ENCODE assay signal across 10 mouse cellular contexts in genomic region chr5:135710599-135711214, GRCm38 (mm10). TPM values are rescaled to one million over a fixed set of nuclear protein-coding genes. Genes with fewer than 3 reads are reported as not detected.
A peak's percentile ranks its signal among the peaks of the same experiment; 100 is the strongest.
DNase-seq lines count a peak whose midpoint lies in the region; ATAC-seq lines count a peak whose summit lies in the region.
"Had no signal": no experiment of that assay in that cellular context is flagged by ENCODE, and none has a peak within 500 bp of the region (broad histone marks: within the 10 kb centered on the region; RNA-seq: fewer than 3 reads in every experiment).

No protein-coding gene starts in this region.

- H3K36me3 ChIP-seq in heart, embryonic 10.5 days: peaks cover 34% of the 10 kb centered on the region
- H3K36me3 ChIP-seq in hindbrain, embryonic 14.5 days (replicated peaks; ENCODE audit: control insufficient read depth, insufficient read depth): peaks cover 18% of the 10 kb centered on the region

- no peaks in the 10 kb centered on the region for H3K27me3 ChIP-seq in heart, embryonic 10.5 days (ENCODE audit: insufficient read depth, poor library complexity, severe bottlenecking)
- no peaks in the 10 kb centered on the region for H3K27me3 ChIP-seq in hindbrain, embryonic 14.5 days (ENCODE audit: control insufficient read depth, insufficient read depth, low read length)
- H3K27me3 ChIP-seq: midbrain, embryonic 13.5 days had no signal

- no peak for ATAC-seq in hindbrain, embryonic 14.5 days (ENCODE audit: low FRiP score)
- ATAC-seq: midbrain, embryonic 13.5 days had no signal

- peaks cover 44% of the 10 kb centered on the region for H3K4me1 ChIP-seq in heart, embryonic 10.5 days
- H3K4me1 ChIP-seq in hindbrain, embryonic 14.5 days (replicated peaks; ENCODE audit: control insufficient read depth, insufficient read depth, low read length): peaks cover 12% of the 10 kb centered on the region; the same call in 1 of the 2 replicates

- no peaks in the 10 kb centered on the region for H3K9me3 ChIP-seq in heart, embryonic 10.5 days
- H3K9me3 ChIP-seq in hindbrain, embryonic 14.5 days (ENCODE audit: control insufficient read depth, low read length): no peaks in the 10 kb centered on the region
- H3K9me3 ChIP-seq: midbrain, embryonic 13.5 days had no signal

- H3K27ac ChIP-seq in heart, embryonic 10.5 days: no peak overlapping the region
- no peak overlapping the region for H3K27ac ChIP-seq in hindbrain, embryonic 14.5 days
- H3K27ac ChIP-seq: midbrain, embryonic 13.5 days had no signal

- H3K9ac ChIP-seq in hindbrain, embryonic 14.5 days: no peak overlapping the region
- H3K9ac ChIP-seq: midbrain, embryonic 13.5 days had no signal

- 74% methylated on average over 7 of the region's 7 CpGs for WGBS in heart, embryonic 10.5 days
- WGBS in hindbrain, embryonic 14.5 days: 92% methylated on average over 7 of the region's 7 CpGs

- no peak overlapping the region for H3K4me2 ChIP-seq in hindbrain, embryonic 14.5 days (replicated peaks)
- H3K4me2 ChIP-seq: midbrain, embryonic 13.5 days had no signal

- DNase-seq in heart, adult 18-20 months: peak; percentile 67 to 80
- DNase-seq in heart, embryonic 10.5 days (ENCODE audit: low spot score): no peak
- peak; percentile 44 for DNase-seq in ovary, adult 18-20 months (ENCODE audit: low spot score)
- no peak for DNase-seq in ovary, postnatal 14 days (ENCODE audit: low spot score)
- peak; percentile 76 to 79 for DNase-seq in adrenal gland, postnatal 36 days
- peak; percentile 66 for DNase-seq in skeletal muscle tissue, adult 2 months (ENCODE audit: low read depth, low spot score)
- DNase-seq in cerebellum, adult 9-10 months: no peak
- no peak for DNase-seq in hindbrain, embryonic 14.5 days (ENCODE audit: low spot score)
- DNase-seq: cerebellum, adult 11 months had no signal

- H3K4me3 ChIP-seq in heart, embryonic 10.5 days: no peak overlapping the region
- no peak overlapping the region for H3K4me3 ChIP-seq in hindbrain, embryonic 14.5 days (replicated peaks; ENCODE audit: low read length)
- H3K4me3 ChIP-seq: midbrain, embryonic 13.5 days had no signal

RNA-seq across cellular contexts. Expression of gene Tmem120a, which starts 33.5 kb away (rescaled TPM):
- 10 to 100 TPM; 14.3 to 16.3 TPM for total RNA-seq in heart, adult 18-20 months (2021)
- polyA plus RNA-seq in heart, embryonic 10.5 days (2016; fragmentation: Nextera tagmentation; extraction: Ambion mirVana): 36.2 and 45.5 TPM in 2 replicates
- 10 to 100 TPM; 55.5 to 59.9 TPM for total RNA-seq in adrenal gland, postnatal 36 days (2021)
- polyA plus RNA-seq in hindbrain, embryonic 14.5 days (2014; fragmentation: Nextera tagmentation; extraction: Ambion mirVana): 89.0 and 90.2 TPM in 2 replicates

RNA-seq across cellular contexts. Expression of gene Por, which starts 40.9 kb away (rescaled TPM):
- 10 to 100 TPM; 66.4 to 82.7 TPM for total RNA-seq in heart, adult 18-20 months (2021)
- polyA plus RNA-seq in heart, embryonic 10.5 days (2016; fragmentation: Nextera tagmentation; extraction: Ambion mirVana): 54.4 and 66.8 TPM in 2 replicates
- total RNA-seq in adrenal gland, postnatal 36 days (2021): 100 to 1,000 TPM; 300 to 324 TPM
- 79.7 and 84.1 TPM in 2 replicates for polyA plus RNA-seq in hindbrain, embryonic 14.5 days (2014; fragmentation: Nextera tagmentation; extraction: Ambion mirVana)

Comparison
In these comparisons a context has a peak if more than half of its experiments do, and no peak if none do; other contexts are left out.
1. DNase-seq: peak in heart, adult 18-20 months (2 of 2), ovary, adult 18-20 months (single experiment), adrenal gland, postnatal 36 days (2 of 2) and skeletal muscle tissue, adult 2 months (single experiment); none in heart, embryonic 10.5 days (single experiment), ovary, postnatal 14 days (single experiment), cerebellum, adult 9-10 months (single experiment) and hindbrain, embryonic 14.5 days (single experiment).